Mouse (Mus musculus) retina, postnatal 1 day (tissue): ENCODE measurements around the gene Dll4.

Source experiments
- DNase-seq: peaks from one replicate; pipeline ENCODE4 v3.0.0-alpha.2; 2012

Gene Dll4

GRCm38 (mm10) chr2:119335535-119335934 lies 10.0 kb downstream of the Dll4 start:
- no peak for DNase-seq

- no peak for DNase-seq
Observed at GRCm38 (mm10) chr2:119336002-119336401, 10.4 kb downstream of the Dll4 start.

DNA sequence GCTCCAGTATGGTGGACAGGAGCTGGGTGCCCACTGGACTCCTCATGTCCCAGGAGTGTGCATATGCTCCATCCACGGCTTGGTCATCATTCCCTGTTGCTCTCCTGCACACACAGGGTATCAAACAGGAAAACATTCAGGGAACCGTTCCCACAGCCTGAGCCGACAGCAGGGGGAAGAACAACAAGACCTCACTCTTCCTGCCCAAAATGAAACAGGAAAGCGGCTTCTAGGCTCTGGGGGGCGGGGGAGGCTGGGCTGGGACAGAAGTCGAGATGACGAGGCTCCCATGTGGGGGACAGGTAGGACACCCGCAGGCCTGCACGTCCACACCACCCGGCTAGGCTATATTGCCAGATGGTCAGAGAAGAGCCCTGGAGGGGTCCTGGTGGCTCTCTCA lies 10.9 kb downstream of the Dll4 start:
- no peak for DNase-seq

DNA sequence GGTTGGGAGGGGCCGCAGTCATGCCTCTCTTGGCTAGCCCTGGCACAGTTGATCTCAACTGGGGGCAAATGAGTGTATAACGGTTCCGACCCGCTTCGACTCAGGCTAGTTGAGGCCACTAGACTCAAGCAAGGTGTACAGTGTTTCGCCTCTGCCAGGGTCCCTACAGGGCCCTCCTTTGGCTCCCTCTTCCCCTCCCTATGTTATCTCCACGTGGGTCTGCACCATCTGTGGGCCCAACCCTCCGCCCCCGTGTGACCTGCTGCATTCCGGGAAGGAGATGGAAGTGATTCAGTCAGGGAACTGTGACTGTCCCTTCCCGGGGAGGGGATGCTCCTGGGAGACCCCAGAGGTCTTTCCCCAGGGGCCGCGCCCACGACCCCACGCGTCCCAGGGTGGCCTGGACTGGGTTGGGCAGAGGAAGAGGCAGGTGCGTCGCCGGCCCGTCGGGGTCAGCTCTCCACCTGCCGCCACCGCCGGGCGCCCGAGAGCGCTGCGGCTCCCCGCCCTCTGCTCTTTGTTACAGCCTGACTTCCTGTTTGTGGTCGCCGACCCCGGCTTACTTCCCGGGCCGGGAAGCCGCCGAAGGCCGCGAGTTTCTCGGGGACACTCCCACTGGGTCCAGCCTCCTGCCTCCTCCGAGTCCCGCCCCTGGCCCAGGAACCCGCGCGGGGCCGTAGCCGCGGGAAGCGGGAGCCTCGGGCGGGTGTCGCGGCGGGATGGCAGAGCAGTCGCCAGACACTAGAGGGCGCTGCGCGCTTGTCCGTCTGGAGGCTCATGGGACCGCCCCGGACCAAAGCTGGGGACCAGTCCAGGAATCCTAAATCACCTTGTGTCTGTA lies 12.1 kb downstream of the Dll4 start:
- peak; percentile 90 for DNase-seq

DNA sequence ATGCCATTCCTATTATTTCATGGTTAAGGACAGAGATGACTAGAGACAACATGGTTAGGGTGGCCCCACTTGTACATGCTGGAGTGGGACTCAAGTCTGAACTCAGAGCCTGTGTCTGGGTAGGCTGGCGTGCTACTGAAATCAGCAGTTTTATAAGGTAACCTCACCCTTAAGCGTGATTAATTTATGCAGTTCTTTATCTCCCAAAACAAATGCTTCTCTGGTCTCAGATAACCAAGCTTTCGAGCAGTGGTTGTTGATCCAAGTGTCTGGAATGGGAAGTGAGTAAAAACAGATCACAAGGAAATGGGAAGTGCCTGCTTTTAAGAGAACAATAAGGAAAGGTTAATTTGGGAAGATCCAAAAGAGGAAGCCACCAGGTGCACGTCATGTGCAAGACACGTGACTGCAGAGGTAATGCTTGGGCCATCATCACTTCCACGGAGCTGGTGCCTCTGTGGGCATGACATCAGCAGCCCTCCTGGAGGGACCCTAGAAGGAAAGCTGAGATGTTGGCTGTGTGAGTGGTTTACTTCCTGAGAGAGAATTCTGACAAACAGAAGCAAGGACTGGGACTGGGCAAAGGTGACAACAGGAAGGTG lies 19.1 kb downstream of the Dll4 start:
- no peak for DNase-seq

- DNase-seq: peak; percentile 90
Observed at GRCm38 (mm10) chr2:119350555-119351486, 25.2 kb downstream of the Dll4 start, which contains the start of gene Chac1. Gene Chac1, plus strand, starts transcription at chr2:119351229.

GRCm38 (mm10) chr2:119353707-119354106 lies 28.1 kb downstream of the Dll4 start:
- no peak for DNase-seq

- no peak for DNase-seq
Observed at GRCm38 (mm10) chr2:119355089-119355488, 29.5 kb downstream of the Dll4 start.

GRCm38 (mm10) chr2:119355651-119356050 lies 30.1 kb downstream of the Dll4 start:
- peak; percentile 25 for DNase-seq

- DNase-seq: no peak
Observed at GRCm38 (mm10) chr2:119356310-119356709, 30.7 kb downstream of the Dll4 start.

GRCm38 (mm10) chr2:119356805-119357204 lies 31.2 kb downstream of the Dll4 start:
- DNase-seq: no peak

DNA sequence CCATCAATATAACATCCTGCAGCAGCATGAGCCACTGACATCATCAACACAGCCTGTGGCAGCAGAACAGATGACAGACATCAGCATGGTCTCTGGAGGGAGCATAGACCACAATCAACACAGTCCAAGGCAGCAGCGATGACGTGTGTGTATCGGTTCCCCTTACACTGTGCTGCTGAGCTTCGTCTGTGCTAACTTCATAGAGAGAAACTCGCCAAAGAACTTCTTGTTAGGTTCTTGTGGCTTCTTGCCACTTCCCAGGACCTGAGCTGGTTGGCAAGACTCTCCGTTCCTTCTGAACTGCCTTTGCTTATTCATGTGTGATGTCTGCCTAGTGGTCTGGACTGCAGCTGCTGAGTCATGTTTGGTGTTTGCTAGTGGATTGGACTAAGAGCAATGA lies 32.7 kb downstream of the Dll4 start:
- DNase-seq: no peak

GRCm38 (mm10) chr2:119359721-119360291 lies 34.2 kb downstream of the Dll4 start:
- no peak for DNase-seq

GRCm38 (mm10) chr2:119364969-119365368 lies 39.4 kb downstream of the Dll4 start:
- DNase-seq: no peak

DNA sequence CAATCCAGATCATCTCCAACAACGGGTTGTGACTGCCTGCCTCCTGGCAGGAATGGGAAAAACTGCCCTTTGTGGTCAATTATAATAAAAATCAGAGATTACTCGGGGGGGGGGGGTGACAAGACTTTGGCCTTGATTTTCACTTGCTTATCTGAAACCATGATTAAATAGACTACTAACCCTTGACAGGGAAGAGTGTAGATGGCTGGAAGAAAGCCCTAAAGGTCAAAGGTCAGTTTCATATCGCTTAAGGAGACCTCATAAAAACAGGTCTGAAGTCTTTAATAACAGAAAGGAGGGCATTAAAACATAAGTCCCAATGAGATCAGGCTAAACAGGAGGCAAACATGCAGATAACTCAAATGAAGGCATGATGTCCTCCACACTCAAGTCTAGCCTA lies 41.8 kb downstream of the Dll4 start:
- DNase-seq: no peak

DNA sequence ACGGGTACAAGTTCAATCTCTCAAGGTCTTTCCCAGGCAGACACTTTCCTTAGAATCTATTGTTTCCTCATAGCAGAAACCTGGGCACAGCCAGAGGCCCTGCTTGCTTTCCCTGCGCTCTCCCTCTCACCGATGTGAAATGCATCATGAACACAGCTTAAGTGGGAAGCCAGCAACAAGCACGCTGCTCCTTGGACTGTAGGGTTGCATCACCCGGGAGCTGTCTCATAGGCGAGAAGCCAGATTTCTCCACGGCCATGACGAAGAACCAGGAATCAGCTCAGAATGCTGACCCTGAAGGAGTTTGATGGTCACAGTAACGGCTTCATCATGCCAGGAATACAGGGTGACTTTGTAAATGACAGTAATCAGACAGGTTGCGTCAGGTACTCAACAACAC lies 44.5 kb downstream of the Dll4 start:
- no peak for DNase-seq

DNA sequence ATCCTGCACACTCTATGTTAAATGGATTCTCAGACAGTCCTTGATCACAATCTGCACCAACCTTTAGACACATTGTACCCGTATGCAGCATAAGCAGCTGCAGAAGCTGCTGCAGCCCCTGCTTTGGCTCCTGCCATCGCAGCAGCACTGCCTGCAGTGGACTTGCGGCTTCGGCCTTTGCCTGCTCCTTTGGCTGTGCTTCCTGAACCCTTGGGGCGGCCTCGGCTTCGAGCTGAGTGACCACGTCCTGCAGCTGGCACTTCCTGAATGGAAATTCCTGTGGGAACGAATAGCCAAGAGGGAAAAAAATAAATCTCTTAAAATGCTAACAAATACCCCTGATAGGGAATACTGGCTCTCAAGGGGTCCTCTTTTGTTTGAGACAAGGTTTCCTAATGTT lies 51.7 kb downstream of the Dll4 start:
- no peak for DNase-seq

DNA sequence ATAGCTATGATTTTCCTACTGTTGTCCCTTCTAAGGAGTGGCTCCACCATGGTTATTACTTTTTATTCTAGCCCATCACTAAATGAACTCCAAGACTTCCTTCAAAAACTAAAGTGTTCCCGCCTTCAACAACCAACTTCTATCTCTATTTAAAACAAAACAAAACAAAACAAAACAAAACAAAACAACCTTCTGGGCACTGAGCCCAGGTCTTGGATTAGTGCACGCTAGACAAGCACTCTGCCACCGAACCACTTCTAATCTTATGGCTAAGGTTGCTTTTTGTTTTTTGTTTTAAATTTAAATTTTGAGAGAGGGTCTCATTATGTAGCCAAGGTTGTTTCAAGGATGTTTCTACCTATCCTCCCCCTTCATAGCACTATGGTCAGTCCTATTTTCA lies 52.2 kb downstream of the Dll4 start:
- no peak for DNase-seq

DNA sequence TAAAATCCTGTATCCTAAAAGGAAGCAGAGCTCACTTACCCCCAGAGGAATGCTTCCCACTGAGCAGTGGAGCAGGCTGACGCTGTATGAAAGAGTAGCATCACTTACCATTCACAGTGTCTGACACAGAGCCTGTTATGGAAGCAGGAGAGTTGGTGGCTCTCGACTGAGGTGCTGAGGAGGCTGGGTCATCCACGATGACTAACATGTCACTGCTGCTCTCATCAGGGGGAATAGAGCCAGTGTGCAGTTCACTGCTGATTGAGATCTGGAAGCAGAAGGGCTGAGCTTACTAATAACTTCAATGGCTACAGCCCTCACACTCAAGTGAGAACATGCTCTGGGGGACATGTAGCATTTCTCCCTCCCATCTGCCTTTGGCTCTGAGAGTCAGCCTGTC lies 53.9 kb downstream of the Dll4 start:
- DNase-seq: no peak
